Mouse (Mus musculus) forebrain, postnatal 0 days (tissue): Measurements from ENCODE around the gene Icam5. TPM values are rescaled to one million over a fixed set of nuclear protein-coding genes. Genes with fewer than 3 reads are reported as not detected.

Experiments used
- ATAC-seq: fragments of 200-750 bp; cut with Nextera tagmentation; 2 replicates; pipeline ENCODE4 v1.8.0; 2017; ENCODE audit warnings: mild to moderate bottlenecking, moderate library complexity
- DNase-seq: peaks from one replicate; pipeline ENCODE4 v3.0.0-alpha.2; 2015
- H3K27ac ChIP-seq: fragments of 300-500 bp; sonication (generic); 2 replicates; pipeline ENCODE4 v1.5.1; 2014; ENCODE audit warnings: low read depth, mild to moderate bottlenecking, antibody characterized with exemption, low read length, moderate library complexity, mixed read lengths
- H3K27me3 ChIP-seq: fragments of 300-500 bp; sonication (generic); 2 replicates; pipeline ENCODE4 v1.6.1; 2014; ENCODE audit warnings: mild to moderate bottlenecking, low read length, mixed read lengths; ENCODE audit not compliant: insufficient read depth
- H3K36me3 ChIP-seq: fragments of 300-500 bp; sonication (generic); 2 replicates; pipeline ENCODE4 v1.6.1; 2014; ENCODE audit warnings: mild to moderate bottlenecking, moderate library complexity; ENCODE audit not compliant: insufficient read depth
- H3K4me1 ChIP-seq: fragments of 300-500 bp; sonication (generic); 2 replicates; pipeline ENCODE4 v1.6.1; 2014; ENCODE audit warnings: antibody characterized with exemption; ENCODE audit not compliant: insufficient read depth
- H3K4me2 ChIP-seq: fragments of 300-500 bp; sonication (generic); 2 replicates; pipeline ENCODE4 v1.6.1; 2014; ENCODE audit warnings: low read depth, mild to moderate bottlenecking, moderate library complexity
- H3K4me3 ChIP-seq: fragments of 300-500 bp; sonication (generic); 2 replicates; pipeline ENCODE4 v1.5.1; 2014; ENCODE audit warnings: low read depth, low read length, mixed read lengths
- H3K9ac ChIP-seq: fragments of 300-500 bp; sonication (generic); 2 replicates; pipeline ENCODE4 v1.6.1; 2014; ENCODE audit warnings: mild to moderate bottlenecking
- H3K9me3 ChIP-seq: fragments of 300-500 bp; sonication (generic); 2 replicates; pipeline ENCODE4 v1.6.1; 2016; ENCODE audit warnings: low read length
- CTCF ChIP-seq: sonication (generic); IDR thresholded peaks from 2 replicates; pipeline ENCODE4 v1.5.1; 2016; ENCODE audit warnings: antibody characterized with exemption, control low read depth, low read depth
- WGBS: fragments of 180-500 bp; shearing (Covaris S2); extraction: QIAGEN DNeasy Blood & Tissue Kit; methylation state at CpG from one replicate; pipeline ENCODE4 v1.1.7; 2014; 5-methylcytosine and 5-hydroxymethylcytosine counted together
- polyA plus RNA-seq: library from polyadenylated mRNA; unstranded; fragments of >200 nt; fragmentation: Nextera tagmentation; extraction: Ambion mirVana; gene quantifications from 2 replicates; pipeline ENCODE4 v1.2.1, GENCODE M21; 2015
- total RNA-seq: library from RNA; depleted of rRNA; stranded (reverse); fragments of >200 nt; gene quantifications from 2 replicates; pipeline ENCODE4 v1.2.3, GENCODE M21; 2014; rRNA removed

Icam5 gene
- total RNA-seq (17.2 and 19.4 TPM in 2 replicates), polyA plus RNA-seq (8.2 and 10.3 TPM in 2 replicates)

GRCm38 (mm10) chr9:21031896-21032351 is at the start of gene Icam5:
Gene Icam5, plus strand, starts transcription at chr9:21032073.
- peak; percentile 76 for DNase-seq
- ATAC-seq = peak; percentile 69
- peak within 1 kb of the TSS; percentile 66 for H3K27ac ChIP-seq
- H3K4me2 ChIP-seq = peak within 1 kb of the TSS; percentile 99
- no peaks in the 10 kb centered on the region for H3K9me3 ChIP-seq
- H3K4me3 ChIP-seq = peak within 1 kb of the TSS; percentile 57
- TF ChIP-seq CTCF = no peak
- peaks cover 13% of the 10 kb centered on the region for H3K4me1 ChIP-seq
- WGBS = under 1% methylated on average over 32 of the region's 35 CpGs
- H3K27me3 ChIP-seq = peaks cover 65% of the 10 kb centered on the region
- H3K36me3 ChIP-seq = no peaks in the 10 kb centered on the region
- peak within 1 kb of the TSS; percentile 61 for H3K9ac ChIP-seq

- no peak for ATAC-seq
- H3K4me3 ChIP-seq = no peak overlapping the region
- H3K27me3 ChIP-seq = no peaks in the 10 kb centered on the region
- DNase-seq = no peak
- no peak overlapping the region for H3K9ac ChIP-seq
- H3K27ac ChIP-seq = no peak overlapping the region
- H3K4me1 ChIP-seq = no peaks in the 10 kb centered on the region
- no peaks in the 10 kb centered on the region for H3K9me3 ChIP-seq
- TF ChIP-seq CTCF = no peak
- no peak overlapping the region for H3K4me2 ChIP-seq
- H3K36me3 ChIP-seq = no peaks in the 10 kb centered on the region
- 62% methylated on average over 3 of the region's 3 CpGs for WGBS
Measured at GRCm38 (mm10) chr9:20982171-20982570, 49.7 kb upstream of the Icam5 start.

- Histone ChIP-seq H3K4me2 (no peak overlapping the region), H3K9me3 (no peaks in the 10 kb centered on the region), H3K9ac (no peak overlapping the region), H3K27ac (no peak overlapping the region), H3K36me3 (no peaks in the 10 kb centered on the region), H3K4me3 (no peak overlapping the region), H3K4me1 (no peaks in the 10 kb centered on the region), H3K27me3 (no peaks in the 10 kb centered on the region)
- no peak for DNase-seq
- ATAC-seq = no peak
- TF ChIP-seq CTCF = no peak
- WGBS = 80% methylated on average over 5 of the region's 5 CpGs
Measured at GRCm38 (mm10) chr9:20983169-20983568, 48.7 kb upstream of the Icam5 start.

GRCm38 (mm10) chr9:20986952-20987686 is 44.8 kb upstream of the Icam5 start:
- no peak overlapping the region for H3K27ac ChIP-seq
- H3K4me1 ChIP-seq = no peaks in the 10 kb centered on the region
- H3K9me3 ChIP-seq = no peaks in the 10 kb centered on the region
- TF ChIP-seq CTCF = no peak
- no peak overlapping the region for H3K9ac ChIP-seq
- no peaks in the 10 kb centered on the region for H3K27me3 ChIP-seq
- H3K4me2 ChIP-seq = no peak overlapping the region
- DNase-seq (no peak), ATAC-seq (no peak)
- H3K36me3 ChIP-seq = no peaks in the 10 kb centered on the region
- no peak overlapping the region for H3K4me3 ChIP-seq
- 64% methylated on average over 15 of the region's 15 CpGs for WGBS

- TF ChIP-seq CTCF = no peak
- 26% methylated on average over 7 of the region's 7 CpGs for WGBS
- no peak overlapping the region for H3K27ac ChIP-seq
- no peak overlapping the region for H3K9ac ChIP-seq
- H3K4me3 ChIP-seq = no peak overlapping the region
- ATAC-seq (no peak), DNase-seq (no peak)
- H3K4me1 ChIP-seq = no peaks in the 10 kb centered on the region
- no peaks in the 10 kb centered on the region for H3K9me3 ChIP-seq
- no peaks in the 10 kb centered on the region for H3K27me3 ChIP-seq
- no peaks in the 10 kb centered on the region for H3K36me3 ChIP-seq
- no peak overlapping the region for H3K4me2 ChIP-seq
Measured at GRCm38 (mm10) chr9:20987953-20988352, 43.9 kb upstream of the Icam5 start.

GRCm38 (mm10) chr9:20990861-20991260 is 41.0 kb upstream of the Icam5 start:
- Histone ChIP-seq H3K9me3 (no peaks in the 10 kb centered on the region), H3K27ac (no peak overlapping the region), H3K4me3 (no peak overlapping the region), H3K36me3 (no peaks in the 10 kb centered on the region), H3K4me2 (peak overlapping the region; percentile 26), H3K9ac (no peak overlapping the region), H3K4me1 (no peaks in the 10 kb centered on the region), H3K27me3 (no peaks in the 10 kb centered on the region)
- WGBS = 5% methylated on average over 10 of the region's 10 CpGs
- TF ChIP-seq CTCF = no peak
- no peak for DNase-seq
- ATAC-seq = no peak

- 91% methylated on average over 4 of the region's 4 CpGs for WGBS
- no peak for DNase-seq
- no peaks in the 10 kb centered on the region for H3K27me3 ChIP-seq
- H3K27ac ChIP-seq = no peak overlapping the region
- H3K9ac ChIP-seq = no peak overlapping the region
- no peaks in the 10 kb centered on the region for H3K36me3 ChIP-seq
- no peak overlapping the region for H3K4me2 ChIP-seq
- H3K4me3 ChIP-seq = no peak overlapping the region
- no peaks in the 10 kb centered on the region for H3K9me3 ChIP-seq
- no peak for ATAC-seq
- H3K4me1 ChIP-seq = no peaks in the 10 kb centered on the region
- no peak for TF ChIP-seq CTCF
Measured at GRCm38 (mm10) chr9:20991587-20991986, 40.3 kb upstream of the Icam5 start.
